Mouse (Mus musculus): ENCODE results near the gene Ano5. TPM values are rescaled to one million over a fixed set of nuclear protein-coding genes. Genes with fewer than 3 reads are reported as not detected.

Ano5 gene
- not detected in 2 replicates for polyA plus RNA-seq (2012; rRNA removed)

DNA sequence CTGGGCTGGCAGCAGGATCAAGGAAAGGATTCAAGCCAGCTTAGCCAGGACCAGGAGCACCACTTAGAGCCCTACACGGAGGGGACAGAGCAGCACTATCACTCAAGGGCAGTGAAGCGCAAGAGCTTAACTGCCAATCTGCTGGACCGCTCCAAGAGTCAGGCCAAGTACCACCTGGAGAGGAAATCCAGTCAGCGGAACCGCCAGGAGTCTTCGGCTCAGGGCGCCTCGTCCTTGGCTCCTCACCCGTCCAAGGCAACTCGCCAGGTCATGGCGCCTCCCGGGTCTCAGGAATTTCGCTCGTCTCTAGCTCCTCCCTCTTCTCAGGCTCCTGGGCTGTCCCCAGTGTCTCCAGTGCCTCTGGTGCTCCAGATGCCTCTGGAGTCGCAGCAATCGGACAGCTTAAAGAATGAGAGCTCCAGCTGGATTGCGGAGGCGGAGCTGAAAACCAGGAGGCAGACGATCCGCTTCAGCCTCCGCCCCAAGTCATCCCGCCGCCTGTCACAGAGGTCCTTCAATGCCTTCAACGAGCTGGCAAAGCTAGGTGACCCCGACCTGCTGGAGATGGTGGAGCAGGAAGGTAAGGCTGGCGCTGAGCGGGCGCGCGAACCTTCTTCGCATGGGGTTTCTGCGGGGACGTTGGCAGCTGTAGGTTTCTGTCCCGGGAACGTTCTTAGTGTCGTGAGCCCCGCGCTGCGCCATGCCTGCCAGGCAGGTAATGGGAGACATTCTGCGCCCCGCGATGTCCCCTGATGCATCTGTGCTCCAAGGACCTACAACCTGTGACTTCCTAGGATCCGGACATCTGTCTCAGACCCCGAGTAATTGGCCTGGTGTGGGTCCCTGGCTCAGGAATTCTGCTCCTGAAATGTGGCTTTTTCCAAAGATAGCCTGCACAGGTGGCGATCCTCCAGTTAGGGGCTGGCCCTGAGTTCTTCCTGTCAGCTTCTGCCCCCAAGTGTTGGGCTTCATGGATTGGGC lies at the start of gene Ano5:
Gene Ano5 (plus strand): TSS at position 359 of the 981 bp plus-strand sequence.

DNA sequence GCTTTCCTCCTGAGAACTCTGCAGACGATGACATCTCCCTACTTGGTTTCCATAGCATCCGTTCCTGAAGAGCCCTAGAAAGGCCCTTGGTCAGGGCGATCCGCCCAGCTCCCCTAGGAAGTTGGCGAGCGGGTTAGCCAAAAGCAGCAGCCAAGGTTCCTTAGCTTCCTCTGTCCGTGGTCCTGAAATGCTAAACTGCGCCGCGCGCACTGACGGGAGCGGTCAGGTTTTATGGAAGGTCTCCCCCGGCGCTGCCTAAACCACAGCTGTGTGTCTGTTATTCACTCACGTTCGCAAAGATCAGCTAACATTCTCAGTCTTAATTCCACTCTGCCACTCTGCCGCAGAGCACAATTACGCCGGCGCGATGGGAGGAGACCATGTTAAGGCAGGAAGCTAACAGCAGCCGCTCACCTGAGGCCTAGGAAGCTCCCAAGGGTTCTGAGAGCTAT lies 110.9 kb downstream of the Ano5 start, which contains the start of gene Slc17a6:
Gene Slc17a6 (plus strand): TSS at position 313 of the 452 bp plus-strand sequence.

Other genes with a start within 250 kb of the Ano5 start
- not detected in 2 replicates for gene Slc17a6, start 111.0 kb downstream of the Ano5 start, polyA plus RNA-seq (2012; rRNA removed)